In the genomic region with DNA sequence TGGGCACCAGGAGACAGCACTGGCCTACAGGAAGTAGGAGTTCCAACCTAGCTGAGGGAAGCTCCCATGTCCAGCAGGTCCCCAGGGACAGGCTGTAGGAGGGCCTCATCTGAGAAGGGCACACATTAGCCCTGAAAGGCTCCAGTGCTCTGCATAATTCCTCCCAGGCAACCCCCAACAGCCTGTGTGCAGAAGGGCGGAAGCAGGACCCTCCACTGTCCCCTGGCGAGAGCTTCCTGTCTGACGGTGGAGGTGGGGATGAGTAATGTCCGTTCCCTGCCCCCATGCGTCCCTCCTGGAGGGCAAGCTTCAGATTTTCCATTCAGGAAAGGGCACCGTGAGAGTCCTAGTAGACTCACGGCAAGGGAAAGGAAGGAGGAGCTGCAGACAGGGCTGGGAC, we compare ENCODE assay signal across 10 mouse cellular contexts.
DNase-seq lines count a peak whose midpoint lies in the region; ATAC-seq and TF ChIP-seq lines count a peak whose summit lies in the region.
"Had no signal": no experiment of that assay in that cellular context is flagged by ENCODE, and none has a peak within 500 bp of the region (broad histone marks: within the 10 kb centered on the region; RNA-seq: fewer than 3 reads in every experiment).

No protein-coding gene starts in this region.

- peak overlapping the region; percentile 29; the same call in 1 of the 2 replicates for H3K9ac ChIP-seq in heart, embryonic 12.5 days
- no peak overlapping the region for H3K9ac ChIP-seq in intestine, postnatal 0 days (ENCODE audit: low read depth, low read length)
- H3K9ac ChIP-seq in lung, postnatal 0 days (replicated peaks; ENCODE audit: low read depth), result no peak overlapping the region; the same call in 1 of the 2 replicates
- H3K9ac ChIP-seq: forebrain, embryonic 15.5 days had no signal

- no peak for DNase-seq in heart, adult 18-20 months
- DNase-seq in embryo, embryonic 10.5 days (ENCODE audit: low spot score), result peak; percentile 52
- DNase-seq in lung, postnatal 0 days (ENCODE audit: low spot score), result peak; percentile 50
- no peak for DNase-seq in testis, postnatal 14 days (ENCODE audit: low spot score)
- DNase-seq in gastrocnemius, postnatal 10 days, result no peak
- no peak for DNase-seq in urinary bladder, postnatal 4 days (ENCODE audit: low spot score in 2 of 2)
- DNase-seq: thymus, adult 18-20 months had no signal

- peaks cover 67% of the 10 kb centered on the region for H3K36me3 ChIP-seq in heart, embryonic 12.5 days
- H3K36me3 ChIP-seq in intestine, postnatal 0 days (ENCODE audit: control insufficient read depth, insufficient read depth), result peaks cover 52% of the 10 kb centered on the region
- H3K36me3 ChIP-seq in lung, postnatal 0 days (ENCODE audit: insufficient read depth, low read length), result peaks cover 4% of the 10 kb centered on the region; the same call in 1 of the 2 replicates

- H3K27ac ChIP-seq in heart, embryonic 12.5 days (ENCODE audit: poor library complexity, severe bottlenecking), result peak overlapping the region; percentile 73
- peak overlapping the region; percentile 50 for H3K27ac ChIP-seq in intestine, postnatal 0 days (ENCODE audit: low read depth, low read length)
- peak overlapping the region; percentile 78 for H3K27ac ChIP-seq in lung, postnatal 0 days (ENCODE audit: low read length)
- H3K27ac ChIP-seq: forebrain, embryonic 15.5 days had no signal

- H3K4me1 ChIP-seq in heart, embryonic 12.5 days (replicated peaks), result peaks cover 96% of the 10 kb centered on the region
- H3K4me1 ChIP-seq in intestine, postnatal 0 days (replicated peaks; ENCODE audit: control insufficient read depth, insufficient read depth, low read length), result peaks cover 33% of the 10 kb centered on the region
- H3K4me1 ChIP-seq in lung, postnatal 0 days (ENCODE audit: insufficient read depth, low read depth, low read length), result peaks cover 67% of the 10 kb centered on the region

- H3K9me3 ChIP-seq in heart, embryonic 12.5 days (replicated peaks), result no peaks in the 10 kb centered on the region
- H3K9me3 ChIP-seq in intestine, postnatal 0 days (ENCODE audit: control insufficient read depth), result no peaks in the 10 kb centered on the region
- no peaks in the 10 kb centered on the region for H3K9me3 ChIP-seq in lung, postnatal 0 days (ENCODE audit: low read length)
- H3K9me3 ChIP-seq: forebrain, embryonic 15.5 days had no signal

- ATAC-seq in heart, embryonic 12.5 days (ENCODE audit: insufficient number of reproducible peaks, low FRiP score), result peak; percentile 57
- ATAC-seq in intestine, postnatal 0 days, result no peak
- peak; percentile 37 for ATAC-seq in lung, postnatal 0 days
- ATAC-seq: forebrain, embryonic 15.5 days had no signal

- no peak for TF ChIP-seq CTCF in intestine, postnatal 0 days (IDR thresholded peaks at IDR 0.05; ENCODE audit: low read depth)
- 0 out of 2 replicates have a peak, but pooled peaks have one; percentile 10 for TF ChIP-seq CTCF in lung, postnatal 0 days (IDR thresholded peaks at IDR 0.05)

- H3K4me3 ChIP-seq in heart, embryonic 12.5 days, result no peak overlapping the region
- no peak overlapping the region for H3K4me3 ChIP-seq in intestine, postnatal 0 days (ENCODE audit: low read depth, low read length)
- no peak overlapping the region; the same call in 1 of the 2 replicates for H3K4me3 ChIP-seq in lung, postnatal 0 days (ENCODE audit: low read depth, low read length)
- H3K4me3 ChIP-seq: forebrain, embryonic 15.5 days had no signal

- peak overlapping the region; percentile 14; the same call in 1 of the 2 replicates for H3K4me2 ChIP-seq in heart, embryonic 12.5 days
- 0 out of 2 replicates have a peak overlapping the region, but pooled peaks have one; percentile 6 for H3K4me2 ChIP-seq in intestine, postnatal 0 days (replicated peaks; ENCODE audit: low read depth)
- no peak overlapping the region for H3K4me2 ChIP-seq in lung, postnatal 0 days (replicated peaks; ENCODE audit: low read depth, low read length)
- H3K4me2 ChIP-seq: forebrain, embryonic 15.5 days had no signal

- H3K27me3 ChIP-seq in heart, embryonic 12.5 days (replicated peaks), result no peaks in the 10 kb centered on the region
- H3K27me3 ChIP-seq in intestine, postnatal 0 days (replicated peaks; ENCODE audit: control insufficient read depth, insufficient read depth, low read length), result no peaks in the 10 kb centered on the region
- no peaks in the 10 kb centered on the region for H3K27me3 ChIP-seq in lung, postnatal 0 days (replicated peaks; ENCODE audit: insufficient read depth, low read length)
- H3K27me3 ChIP-seq: forebrain, embryonic 15.5 days had no signal

- 31% methylated on average over 7 of the region's 7 CpGs for WGBS in heart, embryonic 12.5 days
- WGBS in intestine, postnatal 0 days, result 57% methylated on average over 7 of the region's 7 CpGs
- 36% methylated on average over 6 of the region's 7 CpGs for WGBS in lung, postnatal 0 days

- peak; percentile 65; the same call in 1 of the 2 replicates for TF ChIP-seq EP300 in lung, postnatal 0 days (IDR thresholded peaks at IDR 0.05)

Comparison
In these comparisons a context has a peak if more than half of its experiments do, and no peak if none do; other contexts are left out.
1. DNase-seq: peak in embryo, embryonic 10.5 days (single experiment) and lung, postnatal 0 days (single experiment); none in heart, adult 18-20 months (0 of 2), testis, postnatal 14 days (single experiment), gastrocnemius, postnatal 10 days (single experiment) and urinary bladder, postnatal 4 days (0 of 2).
2. Peak in every context shown above with its lines, with median percentiles within 50 percentile points of each other: H3K27ac ChIP-seq.